Mouse (Mus musculus): ENCODE results near the gene Gm13288. TPM values are rescaled to one million over a fixed set of nuclear protein-coding genes. Genes with fewer than 3 reads are reported as not detected.
A peak's percentile ranks its signal among the peaks of the same experiment; 100 is the strongest.
"Not testable (repeated sequence)": the region's sequence is repeated elsewhere in the genome, so short reads cannot be mapped to it uniquely, and the experiment has no call there.

The Gm13288 gene
- total and polyA plus RNA-seq, 2 experiments from 2014 or later, result not detected

GRCm38 (mm10) chr4:88830523-88830922, 25.2 kb downstream of the Gm13288 start:
- ATAC-seq (ENCODE audit: insufficient read depth, low read depth) (no peak), DNase-seq (ENCODE audit: low spot score) (no peak)
- 17% methylated on average over 4 of the region's 4 CpGs for WGBS
- H3K9me3 ChIP-seq (replicated peaks; ENCODE audit: control insufficient read depth, low read length), result no peaks in the 10 kb centered on the region
- H3K4me2 ChIP-seq (ENCODE audit: low read depth, low read length), result no peak overlapping the region
- no peak overlapping the region for H3K4me3 ChIP-seq (ENCODE audit: low read depth, low read length)
- H3K9ac ChIP-seq (replicated peaks; ENCODE audit: low read depth, low read length), result no peak overlapping the region
- no peaks in the 10 kb centered on the region for H3K4me1 ChIP-seq (ENCODE audit: control insufficient read depth, insufficient read depth)
- no peak overlapping the region for H3K27ac ChIP-seq (ENCODE audit: low read depth)
- peak; percentile 37 for TF ChIP-seq CTCF (IDR thresholded peaks at IDR 0.05; ENCODE audit: low read depth)
- TF ChIP-seq EP300 (IDR thresholded peaks at IDR 0.05; ENCODE audit: low read depth), result no peak
- no peaks in the 10 kb centered on the region for H3K27me3 ChIP-seq (ENCODE audit: control insufficient read depth, insufficient read depth, low read length)
- H3K36me3 ChIP-seq (replicated peaks; ENCODE audit: control insufficient read depth, insufficient read depth, low read length), result no peaks in the 10 kb centered on the region

DNA sequence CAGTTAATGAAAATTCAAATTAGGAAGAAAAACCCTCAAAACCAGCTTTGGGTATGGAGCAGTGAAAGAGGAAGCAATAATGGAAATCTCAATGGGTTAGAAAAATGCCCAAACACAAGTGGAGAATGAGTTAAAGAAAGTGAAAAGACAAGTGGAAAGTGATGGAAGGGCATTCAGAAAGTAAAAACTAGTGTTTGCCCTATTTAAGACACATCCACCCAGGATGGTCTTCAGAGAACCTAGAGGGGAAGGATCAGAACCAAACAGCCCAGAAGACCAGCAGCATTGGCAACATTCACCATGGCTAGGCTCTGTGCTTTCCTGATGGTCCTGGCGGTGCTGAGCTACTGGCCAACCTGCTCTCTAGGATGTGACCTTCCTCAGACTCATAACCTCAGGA, 29.9 kb downstream of the Gm13288 start, which contains the start of gene Ifna5:
Gene Ifna5, plus strand, starts transcription at position 301 of the 400 bp plus-strand sequence.
- not testable (repeated sequence) for ATAC-seq (ENCODE audit: insufficient read depth, low read depth); H3K4me1 ChIP-seq (ENCODE audit: control insufficient read depth, insufficient read depth); H3K4me3 ChIP-seq (ENCODE audit: low read depth, low read length); H3K9me3 ChIP-seq (replicated peaks; ENCODE audit: control insufficient read depth, low read length); DNase-seq (ENCODE audit: low spot score); H3K4me2 ChIP-seq (ENCODE audit: low read depth, low read length); H3K36me3 ChIP-seq (replicated peaks; ENCODE audit: control insufficient read depth, insufficient read depth, low read length); H3K27me3 ChIP-seq (ENCODE audit: control insufficient read depth, insufficient read depth, low read length); H3K27ac ChIP-seq (ENCODE audit: low read depth); H3K9ac ChIP-seq (replicated peaks; ENCODE audit: low read depth, low read length)
- 82% methylated on average over 1 of the region's 1 CpGs for WGBS

DNA sequence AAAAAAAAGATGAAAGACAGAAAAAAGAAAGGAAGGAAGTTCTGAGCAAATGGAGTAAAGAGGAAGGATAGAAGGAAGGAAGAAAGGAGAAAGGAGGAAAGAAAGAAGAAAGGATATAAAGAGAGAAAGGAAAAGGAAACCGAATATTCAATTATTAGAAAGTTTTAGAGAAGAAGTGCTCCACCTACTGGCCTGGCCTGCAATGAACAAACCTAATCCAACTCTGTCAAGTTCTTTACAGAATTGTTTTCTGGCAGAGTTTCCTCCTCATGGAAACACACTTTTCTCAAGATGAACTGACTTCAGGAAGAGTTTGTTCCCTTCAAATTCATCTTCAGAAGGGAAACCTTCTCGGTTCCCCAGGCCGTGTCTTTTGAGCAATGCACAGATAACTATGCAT, 33.5 kb downstream of the Gm13288 start:
- Histone ChIP-seq H3K9me3 (replicated peaks; ENCODE audit: control insufficient read depth, low read length) (no peaks in the 10 kb centered on the region), H3K27me3 (ENCODE audit: control insufficient read depth, insufficient read depth, low read length) (0 out of 2 replicates have a peak, but pooled peaks cover 3% of the 10 kb centered on the region), H3K4me2 (ENCODE audit: low read depth, low read length) (no peak overlapping the region), H3K4me3 (ENCODE audit: low read depth, low read length) (no peak overlapping the region), H3K9ac (replicated peaks; ENCODE audit: low read depth, low read length) (no peak overlapping the region), H3K27ac (ENCODE audit: low read depth) (no peak overlapping the region), H3K4me1 (ENCODE audit: control insufficient read depth, insufficient read depth) (no peaks in the 10 kb centered on the region), H3K36me3 (replicated peaks; ENCODE audit: control insufficient read depth, insufficient read depth, low read length) (no peaks in the 10 kb centered on the region)
- 32% methylated on average over 3 of the region's 3 CpGs for WGBS
- no peak for DNase-seq (ENCODE audit: low spot score)
- no peak for ATAC-seq (ENCODE audit: insufficient read depth, low read depth)
- TF ChIP-seq EP300 (IDR thresholded peaks at IDR 0.05; ENCODE audit: low read depth), result no peak
- TF ChIP-seq CTCF (IDR thresholded peaks at IDR 0.05; ENCODE audit: low read depth), result peak; percentile 35

DNA sequence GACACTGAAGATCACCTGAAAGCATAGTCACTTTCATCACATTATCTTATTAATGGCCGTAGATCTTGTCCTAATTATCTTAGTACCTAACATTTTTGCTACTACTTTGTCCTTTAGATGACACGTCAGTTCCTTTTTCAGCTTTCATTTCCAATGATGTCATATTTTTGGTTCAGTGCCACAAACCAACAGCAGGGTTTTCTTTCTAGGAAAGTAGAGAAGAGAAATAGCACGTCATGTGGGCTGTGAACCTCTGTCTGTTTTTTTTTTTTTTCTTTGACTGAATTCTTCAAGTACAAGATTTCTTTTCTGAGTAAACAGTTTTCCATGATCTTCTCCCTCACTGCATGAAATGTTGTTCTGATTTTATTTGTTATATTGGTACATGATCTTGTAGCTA, 34.7 kb downstream of the Gm13288 start:
- WGBS, result 36% methylated on average over 3 of the region's 3 CpGs

DNA sequence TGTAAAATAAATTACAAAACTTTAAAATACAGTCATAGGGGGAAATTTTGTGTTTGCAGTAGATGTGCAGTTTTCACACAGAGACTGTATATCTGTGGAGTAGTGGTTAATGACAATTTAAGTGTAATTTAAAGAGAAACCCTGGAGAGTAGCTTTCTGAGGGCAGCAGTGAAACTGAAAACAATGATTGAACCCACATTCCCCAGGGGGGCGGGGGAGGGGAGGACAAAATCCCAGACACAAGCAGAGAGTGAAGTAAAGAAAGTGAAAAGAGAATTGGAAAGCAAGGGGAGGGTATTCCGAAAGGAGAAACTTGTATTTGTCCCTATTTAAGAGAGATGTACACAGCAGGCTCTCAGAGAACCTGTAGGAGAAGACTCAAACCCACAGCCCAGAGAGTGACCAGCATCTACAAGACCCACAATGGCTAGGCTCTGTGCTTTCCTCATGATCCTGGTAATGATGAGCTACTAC, 36.1 kb downstream of the Gm13288 start, which contains the start of gene Ifna4:
Gene Ifna4, plus strand, starts transcription at position 424 of the 474 bp plus-strand sequence.
- Histone ChIP-seq H3K27ac (ENCODE audit: low read depth) (no peak within 1 kb of the TSS), H3K36me3 (replicated peaks; ENCODE audit: control insufficient read depth, insufficient read depth, low read length) (no peaks in the 10 kb centered on the region), H3K9ac (replicated peaks; ENCODE audit: low read depth, low read length) (no peak within 1 kb of the TSS), H3K4me1 (ENCODE audit: control insufficient read depth, insufficient read depth) (no peaks in the 10 kb centered on the region), H3K27me3 (ENCODE audit: control insufficient read depth, insufficient read depth, low read length) (0 out of 2 replicates have a peak, but pooled peaks cover 3% of the 10 kb centered on the region), H3K4me2 (ENCODE audit: low read depth, low read length) (no peak within 1 kb of the TSS), H3K9me3 (replicated peaks; ENCODE audit: control insufficient read depth, low read length) (no peaks in the 10 kb centered on the region), H3K4me3 (ENCODE audit: low read depth, low read length) (no peak within 1 kb of the TSS)
- TF ChIP-seq EP300 (IDR thresholded peaks at IDR 0.05; ENCODE audit: low read depth), result no peak
- no peak for TF ChIP-seq CTCF (IDR thresholded peaks at IDR 0.05; ENCODE audit: low read depth)
- WGBS, result 52% methylated on average over 2 of the region's 2 CpGs
- ATAC-seq (ENCODE audit: insufficient read depth, low read depth) (no peak), DNase-seq (ENCODE audit: low spot score) (no peak)

More for the DNA sequence above, 34.7 kb downstream of the Gm13288 start:
- no peak overlapping the region for H3K27ac ChIP-seq (ENCODE audit: low read depth)
- H3K4me3 ChIP-seq (ENCODE audit: low read depth, low read length), result no peak overlapping the region
- no peaks in the 10 kb centered on the region for H3K9me3 ChIP-seq (replicated peaks; ENCODE audit: control insufficient read depth, low read length)
- no peaks in the 10 kb centered on the region for H3K36me3 ChIP-seq (replicated peaks; ENCODE audit: control insufficient read depth, insufficient read depth, low read length)
- DNase-seq (ENCODE audit: low spot score) (no peak), ATAC-seq (ENCODE audit: insufficient read depth, low read depth) (no peak)
- no peaks in the 10 kb centered on the region for H3K4me1 ChIP-seq (ENCODE audit: control insufficient read depth, insufficient read depth)
- no peak for TF ChIP-seq EP300 (IDR thresholded peaks at IDR 0.05; ENCODE audit: low read depth)
- no peak for TF ChIP-seq CTCF (IDR thresholded peaks at IDR 0.05; ENCODE audit: low read depth)
- no peak overlapping the region for H3K9ac ChIP-seq (replicated peaks; ENCODE audit: low read depth, low read length)
- no peak overlapping the region for H3K4me2 ChIP-seq (ENCODE audit: low read depth, low read length)
- H3K27me3 ChIP-seq (ENCODE audit: control insufficient read depth, insufficient read depth, low read length), result 0 out of 2 replicates have a peak, but pooled peaks cover 3% of the 10 kb centered on the region

DNA sequence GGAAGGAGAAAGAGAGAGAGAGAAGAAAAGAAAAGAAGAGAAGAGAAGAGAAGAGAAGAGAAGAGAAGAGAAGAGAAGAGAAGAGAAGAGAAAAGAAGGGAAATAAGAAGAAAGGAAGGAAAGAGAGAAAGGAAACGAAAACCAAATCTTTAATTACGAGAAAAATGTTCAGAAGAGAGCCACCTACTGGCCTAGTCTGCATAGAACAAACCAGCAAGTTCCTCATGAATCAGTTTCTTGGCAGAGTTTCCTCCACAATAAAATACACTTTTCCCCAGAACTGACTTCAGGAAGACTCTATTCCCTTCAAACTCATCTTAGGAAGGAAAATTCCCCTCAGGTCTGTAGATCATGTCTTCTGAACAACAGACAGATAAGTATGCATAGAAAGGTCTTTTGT, 40.0 kb downstream of the Gm13288 start:
- Histone ChIP-seq H3K27me3 (ENCODE audit: control insufficient read depth, insufficient read depth, low read length) (0 out of 2 replicates have a peak, but pooled peaks cover 3% of the 10 kb centered on the region), H3K4me3 (ENCODE audit: low read depth, low read length) (no peak overlapping the region), H3K27ac (ENCODE audit: low read depth) (no peak overlapping the region), H3K9me3 (replicated peaks; ENCODE audit: control insufficient read depth, low read length) (no peaks in the 10 kb centered on the region), H3K4me1 (ENCODE audit: control insufficient read depth, insufficient read depth) (no peaks in the 10 kb centered on the region), H3K4me2 (ENCODE audit: low read depth, low read length) (no peak overlapping the region), H3K36me3 (replicated peaks; ENCODE audit: control insufficient read depth, insufficient read depth, low read length) (no peaks in the 10 kb centered on the region), H3K9ac (replicated peaks; ENCODE audit: low read depth, low read length) (no peak overlapping the region)
- ATAC-seq (ENCODE audit: insufficient read depth, low read depth) (no peak), DNase-seq (ENCODE audit: low spot score) (no peak)
- 48% methylated on average over 2 of the region's 2 CpGs for WGBS
- TF ChIP-seq CTCF (IDR thresholded peaks at IDR 0.05; ENCODE audit: low read depth), result peak; percentile 24; the same call in 1 of the 2 replicates
- no peak for TF ChIP-seq EP300 (IDR thresholded peaks at IDR 0.05; ENCODE audit: low read depth)

Measured in heart, postnatal 0 days (tissue).